Mouse (Mus musculus) left cerebral cortex, adult 2 months (tissue): ENCODE data around the gene Dusp7. TPM values are rescaled to one million over a fixed set of nuclear protein-coding genes. Genes with fewer than 3 reads are reported as not detected.

Experiments used
- DNase-seq, 2 experiments: peaks; one replicate each; pipeline ENCODE4 v3.0.0; 2021 to 2022; ENCODE audit warnings: low spot score in 2 of 2, mixed read lengths in 1 of 2; ENCODE audit errors: extremely low spot score in 1 of 2
- H3K27ac ChIP-seq: fragments of 200-600 bp; 2 replicates; pipeline ENCODE4 v1.8.1; 2022
- H3K4me3 ChIP-seq: fragments of 200-600 bp; 2 replicates; pipeline ENCODE4 v1.8.1; 2022
- CTCF ChIP-seq: fragments of 200-600 bp; IDR thresholded peaks from 2 replicates; pipeline ENCODE4 v1.8.1; 2022; ENCODE audit warnings: antibody characterized with exemption, mild to moderate bottlenecking, moderate library complexity
- intact Hi-C: fragments of 180-260 bp; cut with DNase I; formaldehyde crosslinking; loops from one replicate; pipeline ENCODE4 v1.15.1; 2025
- total RNA-seq, 2 experiments: library from RNA; stranded (reverse); gene quantifications; 2 replicates each; pipeline ENCODE4 v1.2.3; 2021

The Dusp7 gene
- total RNA-seq, 2 experiments from 2014 or later: 105 to 115 TPM

DNA sequence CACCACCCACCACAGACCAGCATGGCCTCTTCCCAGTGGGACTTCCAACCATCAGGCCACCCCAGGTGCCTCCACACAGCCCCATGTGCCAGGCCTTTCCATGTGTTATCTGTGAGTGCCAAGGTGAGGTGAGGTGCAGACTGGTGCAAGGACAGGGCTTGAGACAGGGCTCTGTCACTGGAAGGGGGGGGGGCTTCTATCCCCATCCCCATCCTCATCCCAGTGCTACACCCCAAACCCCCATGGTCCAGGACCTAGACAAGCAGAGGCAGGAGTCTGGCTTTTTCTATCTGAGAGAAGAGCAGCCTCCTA lies 12.5 kb upstream of the Dusp7 start:
- Histone ChIP-seq H3K27ac (no peak overlapping the region), H3K4me3 (no peak overlapping the region)
- DNase-seq: no peak
- TF ChIP-seq CTCF: no peak
- intact Hi-C loops: no loop called here

DNA sequence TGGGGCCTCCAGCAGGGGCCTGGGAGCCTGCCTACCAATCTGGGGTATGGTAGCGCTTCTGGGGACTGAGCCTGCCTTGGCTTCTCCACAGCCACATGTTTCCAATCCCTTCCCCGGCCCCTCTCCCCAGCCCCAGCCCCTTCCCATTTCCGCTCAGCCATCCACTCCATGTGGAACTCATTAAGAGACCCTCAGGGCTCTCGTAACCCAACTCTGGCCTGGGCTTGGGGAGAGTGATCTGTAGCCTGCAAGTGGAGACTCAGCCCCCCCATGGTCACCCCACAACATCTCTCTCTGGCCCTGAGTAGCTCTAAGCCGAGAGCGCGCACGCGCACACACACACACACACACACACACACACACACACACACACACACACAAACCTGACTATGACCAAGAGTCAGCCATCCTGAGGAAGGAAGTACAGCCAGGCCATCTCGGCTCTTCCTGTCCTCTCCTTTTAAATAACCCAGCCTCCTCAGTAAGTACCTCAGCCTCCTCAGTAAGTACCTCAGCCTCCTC lies 12.0 kb upstream of the Dusp7 start:
- Histone ChIP-seq H3K4me3 (no peak overlapping the region), H3K27ac (no peak overlapping the region)
- DNase-seq: no peak
- intact Hi-C loops: no loop called here
- TF ChIP-seq CTCF: no peak

DNA sequence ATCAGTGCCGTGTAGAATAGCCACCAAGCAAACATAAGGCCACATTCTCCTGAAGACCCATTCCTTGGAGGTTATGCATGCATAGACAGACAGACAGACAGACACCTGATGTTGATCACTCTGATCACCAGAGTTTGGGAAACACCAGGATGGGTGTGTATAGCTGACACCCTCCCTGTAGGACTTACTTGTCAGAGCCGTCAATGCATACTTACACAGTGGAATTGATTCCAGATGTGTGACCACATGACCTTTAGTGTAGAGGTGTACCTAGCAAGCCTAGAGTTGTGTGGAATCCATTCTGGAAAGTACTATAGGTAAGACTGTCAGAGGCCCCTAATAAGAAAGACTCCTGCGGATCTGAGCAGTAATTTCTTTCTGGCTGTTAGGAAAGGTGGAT lies 11.3 kb upstream of the Dusp7 start:
- TF ChIP-seq CTCF: no peak
- no peak overlapping the region for H3K27ac ChIP-seq

DNA sequence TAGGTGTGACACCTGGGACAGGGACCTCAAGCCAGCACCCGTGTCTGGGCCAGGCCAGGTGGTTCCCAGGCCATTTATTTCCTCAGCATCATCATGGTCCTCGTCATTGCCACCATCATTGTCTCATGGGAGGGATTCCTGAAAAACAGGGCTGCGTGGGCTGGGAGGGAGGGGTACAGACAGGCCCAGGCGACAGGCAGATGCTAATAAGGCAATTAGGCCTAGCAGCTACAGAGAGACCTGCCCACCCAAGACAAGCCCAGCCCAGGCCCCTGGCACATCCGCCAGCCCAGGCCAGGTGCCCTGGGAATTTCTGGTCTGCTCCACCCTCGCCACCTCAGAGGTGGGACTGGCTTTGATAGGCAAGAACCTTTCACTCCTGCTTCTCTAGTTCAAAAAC lies 9.1 kb upstream of the Dusp7 start:
- H3K27ac ChIP-seq: no peak overlapping the region
- no peak for DNase-seq
- H3K4me3 ChIP-seq: no peak overlapping the region
- intact Hi-C loops: no loop called here
- no peak for TF ChIP-seq CTCF

More for the DNA sequence above, 11.3 kb upstream of the Dusp7 start:
- H3K4me3 ChIP-seq: no peak overlapping the region
- intact Hi-C loops: no loop called here
- DNase-seq: no peak

DNA sequence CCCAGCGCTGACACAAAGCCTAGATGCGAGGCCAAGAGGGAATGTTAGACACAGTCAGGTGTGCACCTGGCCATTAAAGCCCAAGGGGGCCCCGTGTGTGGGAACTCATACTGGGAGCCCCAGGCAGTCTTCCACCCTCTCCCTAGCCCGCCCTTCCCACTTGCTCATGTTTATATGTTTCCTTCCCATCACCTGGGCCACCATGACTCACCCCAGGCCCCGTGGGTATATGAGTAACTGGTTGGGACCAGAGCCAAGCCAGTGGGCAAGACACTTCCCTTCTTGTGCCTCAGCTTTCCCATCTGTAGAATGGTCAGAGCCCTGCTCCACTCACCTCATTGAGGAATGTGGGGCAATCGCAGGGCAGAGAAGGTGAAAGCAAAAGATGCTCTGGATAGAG lies 7.3 kb upstream of the Dusp7 start:
- intact Hi-C loops: no loop called here
- DNase-seq: no peak
- no peak overlapping the region for H3K4me3 ChIP-seq
- no peak for TF ChIP-seq CTCF
- H3K27ac ChIP-seq: no peak overlapping the region

DNA sequence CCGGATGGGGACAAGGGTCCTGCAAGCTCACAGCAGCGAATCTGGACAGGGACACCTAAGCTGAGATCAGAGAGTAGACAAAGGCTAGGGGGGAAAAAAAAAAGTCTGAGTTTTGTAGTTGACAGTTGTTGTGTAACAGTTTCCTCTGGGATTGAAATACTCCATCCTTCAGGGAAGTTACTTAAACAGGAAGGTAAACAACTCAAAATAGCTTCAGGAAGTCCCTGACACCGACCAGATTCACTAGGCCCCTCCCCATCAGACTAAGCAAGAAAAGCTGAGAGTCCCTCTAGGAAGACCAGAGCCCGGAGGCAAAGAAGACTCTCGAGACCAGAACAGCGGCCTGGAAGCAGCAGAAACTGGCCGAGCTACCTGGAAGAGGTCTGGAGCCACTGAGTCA lies 3.1 kb upstream of the Dusp7 start:
- no peak for DNase-seq

DNA sequence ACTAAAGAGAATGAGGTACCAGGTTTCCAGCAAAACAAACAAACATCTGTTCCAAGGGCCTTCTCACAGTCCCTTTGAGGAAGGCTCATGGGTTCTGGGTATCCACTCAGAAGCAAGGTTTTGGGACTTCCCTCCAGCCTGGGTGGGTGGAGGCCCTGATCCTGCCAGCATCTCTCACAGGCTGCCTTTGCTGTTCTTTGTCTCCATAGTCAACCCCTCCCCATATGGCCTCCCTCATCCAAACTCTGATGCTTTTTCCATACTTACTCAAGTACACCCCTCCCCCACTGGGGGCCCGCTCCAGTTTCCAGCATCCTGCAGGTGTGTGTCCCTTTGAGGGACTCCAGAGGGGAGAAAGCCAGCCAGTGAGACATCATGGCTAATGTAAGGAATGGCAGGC lies 2.2 kb upstream of the Dusp7 start:
- DNase-seq: no peak

More for the DNA sequence above, 3.1 kb upstream of the Dusp7 start:
- TF ChIP-seq CTCF: no peak
- Histone ChIP-seq H3K27ac (no peak overlapping the region), H3K4me3 (no peak overlapping the region)
- intact Hi-C loops: loop anchor here (5.0 kb wide), 1 partner anchor 107 kb away; no protein-coding TSS in a partner anchor

DNA sequence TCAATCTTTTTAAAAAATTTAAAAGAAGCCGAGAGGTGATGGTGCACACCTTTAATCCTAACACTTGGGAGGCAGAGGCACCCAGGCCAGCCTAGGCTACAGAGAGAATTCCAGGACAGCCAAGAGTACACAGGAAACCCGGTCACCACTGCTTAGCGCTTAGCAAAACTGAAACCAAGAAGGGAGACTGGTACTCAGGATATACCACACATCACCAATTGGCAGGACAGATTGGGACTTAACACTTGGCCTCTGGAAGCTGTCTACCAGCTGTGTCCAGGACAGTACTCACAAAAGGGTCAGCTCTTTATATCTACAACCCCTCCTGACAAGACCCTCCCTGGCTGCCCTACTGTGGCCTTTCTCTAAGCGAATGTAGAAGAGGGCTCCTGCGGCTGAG lies 1.4 kb upstream of the Dusp7 start:
- peak overlapping the region; percentile 71 for H3K27ac ChIP-seq

More for the DNA sequence above, 2.2 kb upstream of the Dusp7 start:
- intact Hi-C loops: loop anchor here (5.0 kb wide), 1 partner anchor 106 kb away; no protein-coding TSS in a partner anchor
- Histone ChIP-seq H3K4me3 (no peak overlapping the region), H3K27ac (no peak overlapping the region)
- no peak for TF ChIP-seq CTCF

DNA sequence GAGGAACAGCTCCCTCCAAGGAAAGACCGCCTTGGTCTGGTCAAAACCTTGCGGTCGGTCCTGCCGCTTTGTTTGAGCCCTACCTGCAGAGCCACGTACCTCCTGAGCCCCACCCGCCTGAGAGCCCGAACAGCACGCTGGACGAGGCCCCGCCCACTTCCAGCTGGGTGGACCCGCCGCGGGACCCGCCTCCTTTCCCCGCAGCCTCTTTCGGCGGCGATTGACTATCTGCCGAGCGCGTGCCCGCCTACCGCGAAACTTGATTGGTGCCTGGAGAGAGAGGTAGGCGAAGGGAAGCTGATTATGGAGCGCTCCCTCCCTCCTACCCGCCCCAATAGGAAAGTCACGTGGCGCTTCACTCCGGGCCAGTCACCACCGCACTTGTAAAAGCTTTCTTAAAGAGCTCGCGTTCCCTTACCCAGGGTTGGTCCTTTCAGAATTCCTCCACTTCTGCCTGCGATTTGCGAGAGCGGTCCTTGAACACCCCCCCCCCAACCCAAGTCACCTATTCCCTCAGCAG lies 780 bp upstream of the Dusp7 start:
- peak; percentile 98 for DNase-seq
- TF ChIP-seq CTCF: no peak; the same call in 1 of the 2 replicates
- H3K4me3 ChIP-seq: peak overlapping the region; percentile 69
- H3K27ac ChIP-seq: peak overlapping the region; percentile 96
- intact Hi-C loops: loop anchor here (1.0 to 5.0 kb wide), 2 partner anchors 77 to 105 kb away; no protein-coding TSS in a partner anchor

More for the DNA sequence above, 1.4 kb upstream of the Dusp7 start:
- no peak for TF ChIP-seq CTCF
- H3K4me3 ChIP-seq: peak overlapping the region; percentile 69
- intact Hi-C loops: loop anchor here (1.0 to 5.0 kb wide), 2 partner anchors 77 to 105 kb away; no protein-coding TSS in a partner anchor
- no peak for DNase-seq

DNA sequence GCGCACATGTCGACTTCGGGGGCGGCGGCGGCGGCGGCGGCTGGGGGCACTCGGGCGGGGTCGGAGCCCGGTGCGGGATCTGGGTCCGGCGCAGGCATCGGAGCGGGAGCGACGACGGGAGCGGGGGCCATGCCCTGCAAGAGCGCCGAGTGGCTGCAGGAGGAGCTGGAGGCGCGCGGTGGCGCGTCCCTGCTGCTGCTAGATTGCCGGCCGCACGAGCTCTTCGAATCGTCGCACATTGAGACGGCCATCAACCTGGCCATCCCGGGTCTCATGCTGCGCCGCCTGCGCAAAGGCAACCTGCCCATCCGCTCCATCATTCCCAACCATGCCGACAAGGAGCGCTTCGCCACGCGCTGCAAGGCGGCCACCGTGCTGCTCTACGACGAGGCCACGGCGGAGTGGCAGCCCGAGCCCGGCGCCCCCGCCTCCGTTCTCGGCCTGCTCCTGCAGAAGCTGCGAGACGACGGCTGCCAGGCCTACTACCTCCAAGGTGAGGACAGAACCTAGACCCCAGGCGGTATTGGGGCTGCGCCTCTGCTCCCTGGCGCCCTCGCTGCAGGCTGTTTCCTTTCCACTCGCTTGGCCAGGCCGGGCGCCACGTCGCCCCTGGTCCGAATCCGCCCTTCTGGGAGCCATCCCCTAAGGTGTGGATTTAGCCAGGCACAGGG lies 534 bp downstream of the Dusp7 start:
- TF ChIP-seq CTCF: peak; percentile 33
- Histone ChIP-seq H3K4me3 (peak overlapping the region; percentile 84), H3K27ac (peak overlapping the region; percentile 99)
- intact Hi-C loops: loop anchor here (5.0 kb wide), 1 partner anchor 103 kb away; no protein-coding TSS in a partner anchor
- DNase-seq: peak; percentile 56 to 64

DNA sequence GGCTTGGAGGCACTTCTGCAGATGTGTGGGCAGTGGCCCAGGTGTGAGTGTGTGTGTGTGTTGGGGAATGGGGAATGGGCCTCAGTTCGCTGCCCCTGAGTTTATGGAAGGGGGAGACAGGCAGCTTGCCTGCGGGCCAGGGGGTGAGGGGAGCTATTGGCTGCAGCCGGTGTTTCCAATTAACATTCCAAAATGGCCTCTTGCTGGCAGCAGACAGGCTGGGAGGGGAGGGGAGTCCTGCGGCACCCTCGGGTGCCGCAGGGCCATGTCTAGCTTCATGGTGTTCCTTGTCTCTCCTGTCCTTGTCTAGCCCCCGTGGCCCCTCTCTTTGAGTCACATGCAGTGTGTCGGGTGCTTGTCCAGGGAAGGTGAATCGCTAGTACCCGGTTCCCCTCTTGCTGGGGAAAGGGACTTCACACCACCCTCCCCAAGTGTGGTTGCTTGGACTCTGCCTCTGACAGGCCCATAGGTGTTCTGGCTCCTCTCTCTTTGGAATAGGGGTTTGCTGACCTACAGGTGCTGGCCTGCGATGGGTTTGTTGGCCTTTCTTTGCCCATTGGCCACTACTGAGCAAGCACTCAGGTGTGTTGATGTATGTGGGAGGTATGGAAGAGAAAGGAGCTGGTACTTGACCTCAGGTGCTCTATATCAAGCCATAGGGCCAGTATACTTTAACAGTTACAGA lies 1.5 kb downstream of the Dusp7 start:
- H3K27ac ChIP-seq: peak overlapping the region; percentile 99
- no peak for DNase-seq
- no peak for TF ChIP-seq CTCF
- peak overlapping the region; percentile 84 for H3K4me3 ChIP-seq
- intact Hi-C loops: loop anchor here (2.0 to 5.0 kb wide), 3 partner anchors 33 to 102 kb away; no protein-coding TSS in a partner anchor
